Mouse (Mus musculus): ENCODE results near the gene Ccl26.
A peak's percentile ranks its signal among the peaks of the same experiment; 100 is the strongest.
"Not testable (repeated sequence)": the region's sequence is repeated elsewhere in the genome, so short reads cannot be mapped to it uniquely, and the experiment has no call there.

The Ccl26 gene

DNA sequence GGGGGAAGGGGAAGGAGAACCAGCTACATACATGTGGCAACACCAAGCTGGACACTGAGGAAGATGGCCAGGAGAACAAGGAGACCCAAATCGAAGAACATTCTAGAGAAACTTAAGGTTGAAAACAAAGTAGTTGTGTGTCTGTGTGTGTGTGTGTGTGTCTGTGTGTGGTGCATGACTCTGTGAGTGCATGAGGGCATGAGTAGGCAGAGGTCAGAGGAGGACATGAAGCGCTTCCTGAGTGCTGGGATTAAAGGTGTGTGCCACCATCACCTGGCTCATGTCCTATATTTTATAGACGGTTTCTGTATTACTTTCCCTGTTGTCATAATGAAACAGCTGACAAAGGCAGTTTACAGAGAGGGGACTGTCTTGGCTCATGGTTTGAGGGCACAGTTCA lies at the start of gene Ccl26:
TSS of gene Ccl26 (minus strand) at position 101 of the 400 bp plus-strand sequence.
- no peak for DNase-seq

DNA sequence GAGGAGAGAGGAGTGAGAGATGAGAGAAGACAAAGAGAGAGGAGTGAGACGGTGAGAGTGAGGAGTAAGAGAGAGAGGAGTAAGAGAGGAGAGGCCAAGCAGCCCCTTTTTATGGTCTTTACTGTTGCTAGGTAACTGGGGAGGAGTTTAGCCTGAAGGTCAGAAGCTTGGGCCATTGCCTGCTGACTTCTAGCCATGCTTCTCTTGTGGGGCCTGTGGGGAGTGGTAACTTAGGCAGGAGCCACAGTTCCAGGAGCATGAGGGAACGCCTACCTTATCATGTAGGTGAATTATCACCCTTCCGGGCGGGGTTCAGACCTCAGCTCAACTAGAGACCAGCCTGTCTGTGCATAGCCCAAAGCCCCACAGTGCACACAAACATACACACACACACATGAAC lies 46.4 kb upstream of the Ccl26 start:
- no peak for DNase-seq

DNA sequence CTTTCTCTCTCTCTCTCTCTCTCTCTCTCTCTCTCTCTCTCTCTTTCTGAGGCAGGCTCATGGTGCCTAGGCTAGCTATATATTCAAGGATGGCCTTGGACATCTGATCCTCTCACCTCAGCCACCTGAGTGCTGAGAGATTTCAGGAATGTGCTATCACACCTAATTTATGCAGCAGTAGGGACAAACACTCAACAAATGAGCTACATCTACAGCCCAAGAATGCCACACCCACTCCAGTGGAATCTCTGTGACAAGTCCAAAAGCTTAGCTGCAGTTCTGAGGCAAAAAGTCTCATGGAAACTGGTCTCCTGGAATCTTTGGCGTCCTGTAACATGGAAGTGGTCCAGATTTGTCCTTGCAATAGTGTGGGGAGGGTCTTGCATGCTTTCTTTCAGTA lies 44.2 kb upstream of the Ccl26 start:
- DNase-seq, result no peak

DNA sequence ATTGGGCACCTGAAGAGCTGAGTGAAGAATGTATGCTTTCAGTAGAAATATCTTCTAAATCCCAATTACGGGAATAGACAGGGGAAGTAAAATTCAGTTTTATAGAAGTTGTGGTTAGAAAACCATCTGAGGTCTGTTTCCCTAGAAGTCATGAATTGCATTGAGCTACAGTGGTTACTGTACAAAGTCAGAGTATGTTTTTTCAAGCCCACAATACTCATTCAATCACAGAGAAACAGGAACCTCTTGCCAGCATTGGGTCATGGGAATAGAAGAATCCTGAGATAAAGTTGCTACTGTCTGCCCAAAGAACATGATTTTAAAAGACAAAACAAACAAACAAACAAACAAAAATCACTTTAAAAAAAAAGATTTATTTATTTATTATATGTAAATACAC lies 43.3 kb upstream of the Ccl26 start:
- DNase-seq, result not testable (repeated sequence)

DNA sequence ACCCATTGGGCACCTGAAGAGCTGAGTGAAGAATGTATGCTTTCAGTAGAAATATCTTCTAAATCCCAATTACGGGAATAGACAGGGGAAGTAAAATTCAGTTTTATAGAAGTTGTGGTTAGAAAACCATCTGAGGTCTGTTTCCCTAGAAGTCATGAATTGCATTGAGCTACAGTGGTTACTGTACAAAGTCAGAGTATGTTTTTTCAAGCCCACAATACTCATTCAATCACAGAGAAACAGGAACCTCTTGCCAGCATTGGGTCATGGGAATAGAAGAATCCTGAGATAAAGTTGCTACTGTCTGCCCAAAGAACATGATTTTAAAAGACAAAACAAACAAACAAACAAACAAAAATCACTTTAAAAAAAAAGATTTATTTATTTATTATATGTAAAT lies 41.3 kb upstream of the Ccl26 start:
- DNase-seq, result not testable (repeated sequence)

DNA sequence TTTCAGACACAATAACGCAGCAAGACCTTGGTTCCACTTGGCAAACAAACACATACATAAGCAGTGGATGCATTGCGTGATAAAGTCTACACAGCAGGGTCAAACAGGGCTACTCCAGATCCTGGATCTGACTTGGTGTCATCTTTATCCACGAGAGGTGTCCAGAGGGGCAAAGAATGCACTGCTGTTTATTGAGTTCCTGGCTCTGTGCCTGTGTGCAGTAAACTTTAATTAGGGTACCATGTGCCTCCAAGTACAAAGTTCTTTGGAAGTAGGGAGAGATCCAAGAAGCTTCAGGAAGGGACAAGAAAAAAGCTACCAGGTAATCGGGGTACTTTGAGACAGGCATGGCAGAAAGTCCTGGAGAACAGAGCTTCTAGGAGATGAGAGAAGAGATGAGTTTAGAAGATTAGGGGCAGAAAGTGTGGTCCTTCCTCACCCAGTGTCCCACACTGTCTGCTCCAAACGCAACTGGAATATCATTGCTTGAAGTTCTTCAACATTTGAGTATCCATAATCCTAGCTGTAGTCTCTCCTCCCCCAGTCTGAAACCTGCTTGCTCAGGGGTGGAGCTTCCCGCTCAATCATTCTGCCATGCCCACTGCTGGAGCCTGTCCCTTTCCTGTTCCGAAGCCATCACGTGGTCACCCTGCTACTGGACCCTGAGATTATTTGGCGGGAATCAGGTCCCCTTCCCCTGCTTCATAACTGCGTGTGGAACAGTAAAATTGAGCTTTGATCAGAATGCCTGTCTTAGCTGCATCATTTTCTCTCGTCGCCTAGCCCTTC lies 26.8 kb upstream of the Ccl26 start:
- DNase-seq, result no peak

DNA sequence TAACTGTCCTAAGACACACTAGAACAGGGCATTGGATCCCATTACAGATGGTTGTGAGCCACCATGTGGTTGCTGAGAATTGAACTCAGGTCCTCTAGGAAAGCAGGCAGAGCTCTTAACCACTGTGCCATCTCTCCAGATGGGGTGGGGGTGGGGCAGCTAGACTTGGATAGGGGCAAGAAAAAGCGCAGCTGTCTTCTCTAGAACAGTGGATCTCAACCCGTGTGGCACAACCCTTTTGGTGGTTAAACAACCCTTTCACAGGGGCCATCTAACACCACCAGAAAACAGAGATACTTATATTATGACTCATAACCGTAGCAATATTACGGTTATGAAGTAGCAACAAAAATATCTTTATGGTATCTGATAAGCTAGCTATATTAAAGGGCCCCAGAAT lies 24.4 kb upstream of the Ccl26 start:
- DNase-seq, result no peak

DNA sequence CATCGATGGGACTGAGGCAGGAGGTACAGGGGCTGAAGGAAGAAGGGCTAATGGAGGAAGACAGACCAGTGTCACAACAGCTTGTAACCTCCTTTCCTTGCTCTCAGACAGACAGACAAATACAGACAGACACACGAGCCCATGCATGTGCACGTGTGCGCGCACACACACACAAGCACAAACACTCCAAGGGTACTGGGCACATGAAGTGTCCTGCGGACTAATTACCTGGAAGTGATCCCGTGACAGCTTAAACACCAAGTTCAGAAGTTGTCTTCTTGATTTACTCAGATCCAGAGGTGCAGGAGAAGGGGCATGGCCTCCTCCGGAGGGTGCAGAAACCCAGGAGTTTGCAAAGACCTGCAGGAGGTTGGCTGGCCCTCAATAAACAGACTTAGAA lies 22.3 kb upstream of the Ccl26 start:
- no peak for DNase-seq

DNA sequence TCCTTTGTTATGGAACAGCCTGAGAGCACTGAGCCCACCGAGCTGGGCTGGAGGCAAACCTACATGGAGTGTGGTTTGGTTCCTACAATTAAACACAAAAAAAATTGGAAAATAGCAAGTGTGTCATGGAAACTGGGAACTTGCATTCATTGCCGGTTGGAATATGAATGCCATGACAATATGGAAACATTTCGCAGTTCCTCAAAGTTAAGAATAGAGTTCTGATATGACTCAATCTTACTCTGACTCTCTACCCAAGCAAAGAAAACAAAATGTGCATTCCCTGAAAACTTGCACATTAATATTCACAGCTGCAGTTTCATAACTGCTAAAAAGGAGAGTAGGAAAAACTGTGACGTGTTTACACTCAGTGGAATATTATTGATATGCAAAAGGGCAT lies 19.0 kb upstream of the Ccl26 start:
- no peak for DNase-seq

DNA sequence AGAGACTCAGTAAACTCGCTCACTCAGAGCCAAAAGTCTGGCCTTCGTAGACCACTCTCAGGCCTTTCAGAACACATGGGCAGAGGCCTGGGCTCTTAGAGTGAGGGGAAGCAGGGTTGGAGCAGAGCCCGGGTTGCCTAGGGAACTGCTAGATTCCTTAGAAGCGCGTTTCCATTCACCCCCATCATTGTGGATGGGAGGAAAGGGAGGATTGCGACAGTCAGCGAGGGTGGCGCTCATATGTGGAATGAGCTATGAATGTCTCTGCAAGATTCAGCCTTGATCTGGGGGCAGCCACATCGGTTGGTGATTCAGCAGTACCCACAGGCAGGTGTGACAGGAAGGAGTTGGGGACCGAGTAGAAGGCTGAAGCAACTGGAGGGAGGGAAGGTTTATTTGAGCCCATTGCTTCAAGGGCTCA lies 16.0 kb upstream of the Ccl26 start:
- no peak for DNase-seq

DNA sequence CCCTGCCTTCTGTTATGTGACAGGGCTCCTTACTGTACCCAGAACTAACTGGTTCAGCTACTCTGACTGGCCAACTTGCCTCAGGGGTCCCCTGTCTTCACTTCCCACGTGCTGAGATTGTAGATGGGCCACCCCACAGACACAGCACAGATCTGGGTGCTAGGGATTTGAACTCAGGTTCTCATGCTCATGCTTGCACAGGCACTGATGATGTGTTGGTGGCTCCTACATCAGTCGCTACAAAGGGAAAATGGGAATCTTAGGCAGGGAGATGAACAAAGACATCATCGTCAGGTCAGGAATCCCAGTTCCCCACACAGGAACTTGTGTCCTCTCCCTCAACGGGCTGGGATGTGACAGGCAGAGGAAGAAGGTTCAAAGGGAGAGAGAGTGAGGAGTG lies 12.7 kb upstream of the Ccl26 start:
- no peak for DNase-seq

DNA sequence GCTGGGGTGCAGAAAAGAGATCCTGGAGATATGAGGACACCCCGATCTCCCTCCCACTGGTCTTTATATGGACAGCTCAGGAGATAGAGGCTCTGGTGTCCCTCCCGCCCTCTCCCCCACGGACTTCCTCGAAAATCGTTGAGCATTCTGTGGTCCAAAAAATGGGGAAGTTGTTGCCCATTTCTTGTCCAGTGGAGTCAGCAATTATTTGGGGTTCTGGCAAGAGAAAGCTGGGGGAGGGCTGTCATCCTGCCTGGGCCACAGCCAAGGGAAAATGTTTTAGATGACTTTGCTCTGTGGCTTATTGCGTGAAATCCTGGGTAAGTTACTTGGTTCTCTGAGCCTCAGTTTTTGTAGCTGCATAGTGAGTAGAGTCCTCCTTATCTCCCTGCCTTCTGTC lies 9.6 kb upstream of the Ccl26 start, which contains the start of gene Ccl24:
TSS of gene Ccl24 (minus strand) at position 44 of the 400 bp plus-strand sequence.
- no peak for DNase-seq

DNA sequence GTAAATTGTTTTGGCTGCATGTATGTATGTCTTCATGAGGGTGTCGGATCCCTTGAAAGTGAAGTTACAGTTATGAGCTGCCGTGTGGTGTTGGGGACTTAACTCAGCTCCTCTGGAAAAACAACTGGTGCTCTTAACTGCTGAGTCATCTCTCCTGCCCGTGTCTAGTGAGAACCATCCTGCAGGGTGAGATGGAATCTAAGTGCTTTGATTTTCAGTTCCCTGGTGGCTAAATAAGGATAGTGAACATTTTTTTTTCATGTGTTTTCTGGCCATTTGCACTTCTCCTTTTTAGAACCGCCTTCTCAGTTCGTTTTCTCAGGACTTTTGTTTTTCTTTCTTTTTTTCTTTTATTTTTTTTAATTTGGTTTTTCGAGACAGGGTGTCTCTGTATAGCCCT lies 5.3 kb upstream of the Ccl26 start:
- DNase-seq, result no peak

DNA sequence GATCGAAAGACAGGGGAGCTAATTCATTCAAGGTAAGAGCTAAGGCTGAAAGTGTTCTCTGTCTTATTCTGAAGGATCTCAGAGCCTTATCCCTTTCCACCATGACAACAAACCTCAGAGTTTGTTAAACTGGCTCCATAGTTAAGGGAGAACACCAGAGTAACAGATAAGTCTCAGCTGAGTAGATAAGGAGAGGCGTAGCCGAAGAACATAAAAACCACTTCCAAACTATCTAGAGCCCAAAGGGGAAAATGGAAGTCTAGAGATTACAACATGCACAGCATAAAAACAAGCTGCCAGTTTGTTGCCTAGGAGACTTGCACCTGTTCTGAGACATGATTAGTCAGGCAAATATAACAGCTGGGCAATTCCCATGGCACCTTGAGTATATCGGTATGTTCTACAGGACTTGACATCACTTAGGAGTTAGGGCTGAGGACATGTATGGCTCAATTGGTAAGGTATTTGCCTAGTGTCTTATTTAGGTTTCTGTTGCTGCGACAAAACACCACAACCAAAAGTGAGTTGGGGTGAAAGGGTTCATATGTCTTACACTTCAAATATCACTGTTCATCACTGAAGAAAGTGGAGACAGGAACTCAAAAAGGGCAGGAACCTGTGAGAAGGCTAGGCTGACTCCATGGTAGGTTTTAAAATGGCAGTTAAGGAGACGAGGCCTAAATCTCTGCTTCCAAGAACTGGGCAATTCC lies 4.3 kb upstream of the Ccl26 start:
- DNase-seq, result no peak

DNA sequence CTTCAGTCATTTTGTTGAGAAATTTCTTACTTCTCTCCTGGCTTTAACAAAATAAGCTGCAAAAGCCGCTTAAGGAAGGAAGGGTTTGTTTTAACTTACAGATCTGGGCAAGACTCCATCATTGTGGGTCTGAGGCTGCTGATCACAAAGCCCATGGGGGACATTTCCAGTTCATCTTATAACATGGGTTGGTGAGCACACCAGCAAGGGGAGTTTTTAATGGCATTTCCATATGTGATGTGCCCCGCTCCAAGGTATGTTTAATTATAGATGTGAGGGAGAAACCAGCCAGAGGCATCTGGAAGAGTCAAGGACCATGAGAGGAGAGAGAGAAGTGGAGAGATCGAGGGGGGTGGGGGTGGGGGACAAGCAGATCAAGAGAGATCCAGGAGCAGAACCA lies 5.7 kb downstream of the Ccl26 start:
- DNase-seq, result no peak

DNA sequence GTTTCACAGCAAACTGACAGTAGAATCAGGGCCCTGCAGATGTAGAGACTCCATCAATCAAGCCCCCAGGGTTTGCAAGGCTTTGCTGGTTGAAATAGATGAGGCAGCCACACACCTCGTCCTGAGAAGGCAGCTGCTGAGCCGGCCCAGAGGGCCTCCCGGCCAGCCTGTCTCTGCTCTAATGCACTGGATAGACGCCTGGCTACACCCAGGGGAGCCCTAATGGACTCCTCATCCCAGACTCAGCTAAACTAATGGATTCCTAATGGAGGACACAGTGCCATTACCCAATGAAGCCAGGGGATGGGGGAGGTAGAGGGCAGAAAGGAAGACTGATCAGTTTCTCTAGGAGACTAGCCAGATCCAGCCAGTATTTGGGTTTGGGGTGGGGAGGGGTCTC lies 6.3 kb downstream of the Ccl26 start:
- no peak for DNase-seq

DNA sequence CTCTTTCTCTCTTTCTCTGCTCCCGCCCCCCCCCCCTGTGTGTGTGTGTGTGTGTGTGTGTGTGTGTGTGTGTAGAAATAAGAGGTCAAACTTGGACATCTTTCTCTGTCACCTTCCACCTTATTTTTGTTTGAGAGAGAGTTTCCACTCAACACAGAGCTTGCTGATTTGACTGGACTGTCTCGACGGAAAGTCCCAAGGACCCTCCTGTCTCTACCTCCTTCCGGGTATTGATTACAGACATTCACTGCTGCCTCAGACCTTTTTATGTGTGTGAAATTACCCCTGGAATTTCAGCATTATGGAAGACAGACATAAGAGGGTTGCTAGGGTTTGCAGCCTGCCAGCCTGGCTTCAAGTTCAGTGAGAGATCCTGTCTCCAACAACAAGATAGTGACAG lies 7.1 kb downstream of the Ccl26 start:
- no peak for DNase-seq

DNA sequence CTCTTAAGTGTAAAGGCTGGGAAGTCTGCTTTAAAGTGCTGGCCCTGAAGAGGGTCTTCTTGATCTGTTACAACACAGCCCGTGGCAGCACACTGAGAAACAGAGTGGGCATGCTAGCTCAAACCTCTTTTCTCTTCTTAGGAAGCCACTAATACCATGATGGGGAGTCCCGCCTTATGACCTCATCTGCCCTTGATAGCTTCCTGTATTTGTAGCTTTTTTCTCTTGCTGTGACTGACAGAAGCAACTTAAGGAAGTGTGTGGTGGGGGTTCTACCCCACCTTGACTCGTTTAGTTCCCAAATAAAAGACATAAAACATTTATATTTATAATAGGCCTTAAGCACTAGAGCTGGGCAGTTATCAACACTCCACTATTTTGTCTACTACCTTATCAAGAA lies 11.8 kb downstream of the Ccl26 start:
- DNase-seq, result no peak

DNA sequence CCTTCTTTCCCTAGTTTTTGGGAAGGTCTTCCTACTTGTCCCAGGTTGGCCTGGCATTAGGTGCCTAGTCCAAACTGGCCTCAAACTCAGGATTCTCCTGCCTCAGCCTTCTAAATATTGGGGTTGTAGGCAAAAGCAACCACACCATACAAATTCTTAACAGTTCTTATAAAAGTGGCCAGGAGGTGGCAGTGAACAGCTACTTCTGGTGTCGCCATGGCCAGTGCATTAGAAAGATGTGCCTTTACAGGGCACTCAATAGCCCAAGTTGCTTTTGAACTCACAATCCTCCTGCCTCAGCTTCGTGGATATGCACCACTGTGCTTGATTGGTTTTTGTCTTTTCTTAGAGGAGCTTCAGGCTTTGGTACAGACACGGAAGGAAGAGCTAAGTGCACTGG lies 12.5 kb downstream of the Ccl26 start:
- DNase-seq, result no peak

DNA sequence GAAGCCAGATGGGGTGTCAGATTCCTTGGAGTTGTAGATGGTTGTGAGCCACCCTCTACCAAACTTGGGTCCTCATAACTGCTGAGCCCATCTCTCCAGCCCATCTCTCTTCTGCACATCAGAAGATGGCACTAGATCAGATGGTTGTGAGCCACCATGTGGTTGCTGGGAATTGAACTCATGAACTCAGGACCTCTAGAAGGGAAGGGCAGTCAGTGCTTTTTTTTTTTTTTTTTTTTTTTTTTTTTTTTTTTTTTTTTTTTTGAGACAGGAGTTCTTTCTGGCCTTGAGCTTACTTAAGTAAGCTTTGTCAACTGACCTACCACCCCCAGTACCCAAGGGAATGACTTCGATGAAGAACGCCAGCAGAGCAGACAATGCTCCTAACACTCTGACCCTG lies 15.4 kb downstream of the Ccl26 start:
- no peak for DNase-seq

DNA sequence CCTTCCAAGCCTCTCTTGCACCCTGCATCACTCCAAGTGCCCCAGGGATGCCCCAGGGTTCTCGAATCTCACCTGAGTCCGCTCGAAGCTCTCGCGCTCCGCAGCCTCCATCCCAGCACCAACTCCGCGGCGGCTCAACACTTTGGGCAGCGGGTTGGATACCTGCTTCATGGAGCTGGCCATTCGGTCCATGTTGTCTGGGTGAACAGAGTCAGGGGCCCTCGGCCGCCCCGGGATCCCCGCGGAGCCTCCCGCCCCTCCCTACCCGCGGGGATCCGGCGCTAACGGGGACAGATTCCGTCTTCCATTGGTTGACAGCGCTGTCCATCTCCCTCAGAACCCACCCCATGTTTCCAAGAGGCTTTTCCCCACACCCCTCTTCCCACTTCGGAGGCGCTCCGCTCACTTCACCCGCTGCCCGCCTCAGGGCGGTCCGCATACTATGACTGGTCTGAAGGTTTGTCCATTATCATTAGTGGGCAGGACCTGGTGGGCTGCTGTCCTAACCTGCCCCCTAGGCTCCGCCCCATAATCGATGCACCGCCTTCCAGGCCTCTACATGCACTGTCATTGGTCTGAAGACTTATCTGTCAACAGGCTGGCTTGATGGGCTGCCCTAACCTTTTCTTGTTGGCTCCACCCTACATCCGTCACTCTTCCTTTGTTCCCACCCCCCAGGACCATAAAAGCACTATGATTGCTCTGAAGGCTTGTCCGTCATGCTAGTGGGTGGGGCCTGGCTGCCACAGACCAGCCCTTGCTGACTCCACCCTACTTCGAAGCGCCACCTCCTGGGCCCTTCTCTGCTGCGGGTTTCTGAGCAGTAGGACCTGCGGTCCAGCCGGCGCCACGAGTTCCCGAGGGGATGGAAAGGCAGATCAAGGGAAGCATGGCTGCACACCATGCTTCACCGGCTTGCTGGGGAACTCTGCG lies 18.2 kb downstream of the Ccl26 start, which contains the start of gene Hip1:
TSS of gene Hip1 (minus strand) at position 256 of the 933 bp plus-strand sequence.
- DNase-seq, result peak; percentile 96 to 98

DNA sequence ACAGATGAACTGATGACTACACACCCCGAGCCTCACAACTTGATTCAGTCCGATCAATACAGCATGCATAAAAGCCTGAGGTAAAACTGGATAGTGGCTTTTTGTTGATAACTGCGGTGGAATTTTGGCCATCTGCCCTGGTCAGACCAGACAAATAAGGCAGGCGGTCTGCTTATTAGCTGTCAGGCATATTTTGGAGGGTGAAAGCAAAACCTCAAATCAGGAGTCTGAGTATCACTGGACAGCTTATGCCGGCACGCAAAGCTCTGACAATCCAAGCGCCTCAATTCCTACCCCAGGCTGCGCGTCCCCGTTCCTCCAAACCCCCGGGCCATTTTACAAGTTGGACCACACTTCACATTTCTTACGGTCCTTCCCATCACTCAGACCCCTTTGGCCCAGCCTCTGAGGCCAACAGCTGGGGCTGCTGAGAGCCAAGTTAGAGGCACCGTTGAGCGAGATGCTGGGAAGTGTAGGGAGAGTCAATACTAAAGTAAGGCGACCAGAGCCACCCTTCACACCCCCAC lies 19.3 kb downstream of the Ccl26 start:
- DNase-seq, result no peak

DNA sequence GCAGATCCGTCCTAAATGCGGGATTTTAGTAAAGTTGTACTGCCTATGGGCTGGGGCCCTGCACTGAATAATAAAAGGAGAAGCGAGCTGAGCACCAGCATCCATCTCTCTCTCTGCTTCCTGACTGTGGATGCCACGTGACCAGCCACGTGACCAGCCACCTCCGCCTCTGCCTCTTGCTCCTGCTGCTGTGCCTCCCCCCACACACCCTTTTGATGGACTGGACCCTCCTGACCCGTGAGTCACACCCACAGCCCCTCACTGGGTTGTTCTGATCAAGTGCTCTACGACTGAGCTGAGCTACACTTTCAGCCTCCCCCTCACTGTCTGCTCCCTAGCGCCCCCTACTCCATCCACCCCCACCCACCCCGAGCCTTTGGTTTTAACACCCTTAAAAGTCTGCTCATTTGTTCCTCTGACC lies 25.6 kb downstream of the Ccl26 start:
- DNase-seq, result peak; percentile 25 to 30

Data from thymus, postnatal 36 days (tissue).